Mouse (Mus musculus) cortical plate, adult 2 months (tissue): ENCODE results near the gene Diras2.

Source experiments
- CTCF ChIP-seq: fragments of 200-500 bp; IDR thresholded peaks from 2 replicates; pipeline ENCODE4 v1.5.1; 2011; ENCODE audit warnings: mild to moderate bottlenecking, control low read depth, low read length; ENCODE audit not compliant: insufficient read depth; ENCODE audit errors: extremely low read depth
- POLR2A ChIP-seq: fragments of 200-500 bp; IDR thresholded peaks from 2 replicates; pipeline ENCODE4 v1.6.1; 2011; ENCODE audit warnings: mild to moderate bottlenecking, low read length, control low read depth; ENCODE audit not compliant: insufficient read depth; ENCODE audit errors: extremely low read depth

DNA sequence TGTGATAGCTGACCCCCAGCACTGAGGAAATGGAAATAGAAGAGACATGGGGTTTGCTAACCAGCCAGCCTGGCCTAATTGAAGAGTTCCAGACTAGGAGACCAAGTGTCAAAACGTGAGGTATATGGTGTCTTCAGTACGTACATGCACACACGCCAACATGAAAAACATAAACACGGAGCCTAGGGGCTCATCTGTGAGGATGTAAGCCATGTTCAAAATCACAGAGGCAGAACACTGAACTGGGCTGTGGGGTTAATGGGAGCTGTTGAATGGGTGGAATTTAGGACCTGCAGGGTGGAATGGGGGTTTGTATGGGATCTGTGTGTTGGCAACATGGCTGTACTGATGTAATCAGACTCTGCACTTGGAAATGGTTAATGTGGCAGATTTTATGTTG lies 14.5 kb downstream of the Diras2 start:
- TF ChIP-seq POLR2A, result no peak
- no peak for TF ChIP-seq CTCF
